In the genomic region with DNA sequence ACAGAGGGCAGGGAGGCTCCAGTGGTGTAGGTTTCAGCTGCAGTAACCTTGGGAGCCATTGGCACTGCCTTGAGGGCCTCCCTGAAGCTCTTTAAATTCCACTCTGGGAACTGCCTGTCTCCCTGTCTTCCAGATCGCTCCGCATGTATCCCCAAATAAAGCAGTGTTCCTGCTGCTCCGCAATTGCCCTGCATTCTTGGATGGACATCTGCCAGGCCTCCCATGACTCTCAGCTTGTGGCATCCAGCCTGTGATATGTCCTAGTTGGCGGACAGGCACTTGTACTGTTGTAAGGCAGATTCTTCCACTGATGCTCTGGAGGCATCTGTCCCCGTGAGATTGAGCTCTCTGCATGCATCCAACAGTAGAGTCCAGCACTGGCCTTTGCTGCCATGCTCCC, we compare ENCODE assay signal across 14 mouse cellular contexts. TPM values are rescaled to one million over a fixed set of nuclear protein-coding genes. Genes with fewer than 3 reads are reported as not detected.
DNase-seq lines count a peak whose midpoint lies in the region; ATAC-seq and TF ChIP-seq lines count a peak whose summit lies in the region.
"Had no signal": no experiment of that assay in that cellular context is flagged by ENCODE, and none has a peak within 500 bp of the region (broad histone marks: within the 10 kb centered on the region; RNA-seq: fewer than 3 reads in every experiment).

No protein-coding gene starts in this region.

- H3K27ac ChIP-seq in heart, postnatal 0 days (ENCODE audit: low read depth): no peak overlapping the region
- no peak overlapping the region for H3K27ac ChIP-seq in neural tube, embryonic 15.5 days (replicated peaks)
- H3K27ac ChIP-seq: heart, embryonic 13.5 days; liver, embryonic 12.5 days; macrophage; stomach, postnatal 0 days had no signal

- H3K9me3 ChIP-seq in heart, postnatal 0 days (replicated peaks; ENCODE audit: control insufficient read depth, low read length): no peaks in the 10 kb centered on the region
- no peaks in the 10 kb centered on the region for H3K9me3 ChIP-seq in neural tube, embryonic 15.5 days (replicated peaks)
- H3K9me3 ChIP-seq: heart, embryonic 13.5 days; liver, embryonic 12.5 days had no signal

- H3K9ac ChIP-seq in heart, postnatal 0 days (replicated peaks; ENCODE audit: low read depth, low read length): no peak overlapping the region
- no peak overlapping the region for H3K9ac ChIP-seq in neural tube, embryonic 15.5 days (replicated peaks)
- H3K9ac ChIP-seq: heart, embryonic 13.5 days; liver, embryonic 12.5 days had no signal

- no peak overlapping the region for H3K4me2 ChIP-seq in heart, postnatal 0 days (ENCODE audit: low read depth, low read length)
- H3K4me2 ChIP-seq in neural tube, embryonic 15.5 days: no peak overlapping the region
- H3K4me2 ChIP-seq: heart, embryonic 13.5 days; liver, embryonic 12.5 days had no signal

- H3K27me3 ChIP-seq in heart, postnatal 0 days (ENCODE audit: control insufficient read depth, insufficient read depth, low read length): peaks cover 9% of the 10 kb centered on the region; the same call in 1 of the 2 replicates
- H3K27me3 ChIP-seq in neural tube, embryonic 15.5 days (replicated peaks): no peaks in the 10 kb centered on the region

- peak; percentile 45; the same call in 1 of the 2 replicates for ATAC-seq in heart, postnatal 0 days (ENCODE audit: insufficient read depth, low read depth)
- no peak for ATAC-seq in neural tube, embryonic 15.5 days (ENCODE audit: low FRiP score)
- ATAC-seq: forebrain, embryonic 14.5 days; liver, embryonic 12.5 days; midbrain, embryonic 16.5 days had no signal

- TF ChIP-seq EP300 in heart, postnatal 0 days (IDR thresholded peaks at IDR 0.05; ENCODE audit: low read depth): no peak

- H3K36me3 ChIP-seq in heart, postnatal 0 days (replicated peaks; ENCODE audit: control insufficient read depth, insufficient read depth, low read length): no peaks in the 10 kb centered on the region
- no peaks in the 10 kb centered on the region for H3K36me3 ChIP-seq in neural tube, embryonic 15.5 days
- H3K36me3 ChIP-seq: heart, embryonic 13.5 days; liver, embryonic 12.5 days had no signal

- WGBS in heart, postnatal 0 days: 48% methylated on average over 5 of the region's 5 CpGs
- WGBS in neural tube, embryonic 15.5 days: 61% methylated on average over 5 of the region's 5 CpGs

- no peak for TF ChIP-seq CTCF in heart, postnatal 0 days (IDR thresholded peaks at IDR 0.05; ENCODE audit: low read depth)

- DNase-seq in kidney, postnatal 14 days: peak; percentile 8
- no peak for DNase-seq in kidney, postnatal 25 days
- DNase-seq in adrenal gland, postnatal 25 days: peak; percentile 27
- peak; percentile 15 for DNase-seq in cerebellum, adult 8-10 months
- no peak for DNase-seq in heart, postnatal 0 days (ENCODE audit: low spot score)
- DNase-seq in ovary, adult 18-20 months (ENCODE audit: low spot score): no peak
- DNase-seq: kidney, postnatal 4 days had no signal

- H3K4me3 ChIP-seq in heart, postnatal 0 days (ENCODE audit: low read depth, low read length): no peak overlapping the region
- no peak overlapping the region for H3K4me3 ChIP-seq in neural tube, embryonic 15.5 days (replicated peaks)
- H3K4me3 ChIP-seq: heart, embryonic 13.5 days; liver, embryonic 12.5 days had no signal

- H3K4me1 ChIP-seq in heart, postnatal 0 days (ENCODE audit: control insufficient read depth, insufficient read depth): no peaks in the 10 kb centered on the region
- peaks cover 18% of the 10 kb centered on the region; the same call in 1 of the 2 replicates for H3K4me1 ChIP-seq in neural tube, embryonic 15.5 days
- H3K4me1 ChIP-seq: heart, embryonic 13.5 days; liver, embryonic 12.5 days had no signal

RNA-seq across cellular contexts. Expression of a gene that starts 46.6 kb away (rescaled TPM):
- total RNA-seq in adrenal gland, postnatal 25 days (2021): 0.09 and 0.33 TPM in 2 replicates
- not detected in 2 replicates for total RNA-seq in heart, postnatal 0 days (2014; rRNA removed; ENCODE audit: low replicate concordance)
- not detected in 2 replicates for polyA plus RNA-seq in heart, postnatal 0 days (2015; fragmentation: Nextera tagmentation; extraction: Ambion mirVana)
- polyA plus RNA-seq in neural tube, embryonic 15.5 days (2015; fragmentation: Nextera tagmentation; extraction: Ambion mirVana): 19.4 and 23.3 TPM in 2 replicates
- polyA plus RNA-seq: heart, embryonic 13.5 days; liver, embryonic 12.5 days had no signal

RNA-seq across cellular contexts. Expression of a gene that starts 49.3 kb away (rescaled TPM):
- 71.5 and 81.3 TPM in 2 replicates for total RNA-seq in adrenal gland, postnatal 25 days (2021)
- total RNA-seq in heart, postnatal 0 days (2014; rRNA removed; ENCODE audit: low replicate concordance): 19.2 and 37.0 TPM in 2 replicates
- 6.8 and 7.6 TPM in 2 replicates for polyA plus RNA-seq in heart, postnatal 0 days (2015; fragmentation: Nextera tagmentation; extraction: Ambion mirVana)
- polyA plus RNA-seq in neural tube, embryonic 15.5 days (2015; fragmentation: Nextera tagmentation; extraction: Ambion mirVana): 16.7 and 19.7 TPM in 2 replicates

Comparison
In these comparisons a context has a peak if more than half of its experiments do, and no peak if none do; other contexts are left out.
1. DNase-seq: peak in kidney, postnatal 14 days (single experiment), adrenal gland, postnatal 25 days (single experiment) and cerebellum, adult 8-10 months (single experiment); none in kidney, postnatal 25 days (0 of 2), heart, postnatal 0 days (single experiment) and ovary, adult 18-20 months (single experiment).